Mouse (Mus musculus) brain, embryonic 14.5 days (tissue): ENCODE measurements around the gene Schip1. TPM values are rescaled to one million over a fixed set of nuclear protein-coding genes. Genes with fewer than 3 reads are reported as not detected.

ENCODE experiments used
- DNase-seq: peaks from one replicate; pipeline ENCODE4 v3.0.0-alpha.2; 2011; ENCODE audit warnings: low read depth
- CTCF ChIP-seq: fragments of 200-500 bp; IDR thresholded peaks from 2 replicates; pipeline ENCODE4 v1.5.1; 2012; ENCODE audit warnings: inconsistent platforms, mild to moderate bottlenecking, moderate library complexity, borderline replicate concordance; ENCODE audit not compliant: insufficient read depth, insufficient read length; ENCODE audit errors: extremely low read depth
- POLR2A ChIP-seq: fragments of 200-500 bp; IDR thresholded peaks from 2 replicates; pipeline ENCODE4 v1.6.1; 2012; ENCODE audit warnings: mild to moderate bottlenecking, inconsistent platforms, borderline replicate concordance; ENCODE audit not compliant: poor library complexity, insufficient read depth, insufficient read length, severe bottlenecking; ENCODE audit errors: extremely low read depth
- polyA plus RNA-seq: library from polyadenylated mRNA; depleted of rRNA; stranded (reverse); fragments of >200 nt; gene quantifications from 2 replicates; pipeline ENCODE4 v1.2.3, GENCODE M21; 2012

Gene Schip1
- polyA plus RNA-seq, 1 experiment, result 80.7 TPM

DNA sequence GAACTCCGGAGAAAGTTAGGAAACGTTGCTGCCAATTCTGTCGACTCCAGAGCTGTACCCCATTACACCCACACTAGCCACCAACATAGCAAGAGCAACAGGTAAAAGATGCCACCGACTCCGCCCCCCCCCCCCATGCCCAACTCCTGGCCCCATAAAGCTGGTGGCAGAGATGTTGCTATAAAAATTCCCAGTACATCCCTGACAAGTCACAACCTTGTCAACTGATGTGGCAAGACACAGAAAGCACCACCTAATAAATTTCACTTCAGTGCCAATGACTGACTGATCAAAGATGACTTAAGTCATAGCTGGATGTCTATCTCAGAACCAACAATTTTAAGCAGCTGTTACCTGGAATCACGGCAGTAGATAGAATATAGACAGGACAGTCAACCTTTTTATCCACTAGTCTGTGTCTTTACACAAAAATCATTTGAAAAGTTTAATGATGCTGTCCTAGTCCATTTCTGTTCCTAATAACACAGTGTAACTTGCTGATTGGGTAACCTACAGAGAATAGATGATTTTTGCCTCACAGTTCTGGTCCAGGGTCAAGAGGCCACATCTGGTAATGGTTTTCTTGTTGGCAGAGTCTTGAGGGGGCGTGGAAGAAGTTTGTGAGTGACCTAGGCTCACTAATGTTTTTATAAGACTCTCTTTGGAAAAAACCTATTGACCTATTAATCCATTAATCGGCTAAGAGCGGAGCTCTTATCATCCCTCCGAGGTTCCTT is 389.3 kb downstream of the Schip1 start:
- TF ChIP-seq POLR2A (no peak), CTCF (no peak)
- DNase-seq, result no peak

DNA sequence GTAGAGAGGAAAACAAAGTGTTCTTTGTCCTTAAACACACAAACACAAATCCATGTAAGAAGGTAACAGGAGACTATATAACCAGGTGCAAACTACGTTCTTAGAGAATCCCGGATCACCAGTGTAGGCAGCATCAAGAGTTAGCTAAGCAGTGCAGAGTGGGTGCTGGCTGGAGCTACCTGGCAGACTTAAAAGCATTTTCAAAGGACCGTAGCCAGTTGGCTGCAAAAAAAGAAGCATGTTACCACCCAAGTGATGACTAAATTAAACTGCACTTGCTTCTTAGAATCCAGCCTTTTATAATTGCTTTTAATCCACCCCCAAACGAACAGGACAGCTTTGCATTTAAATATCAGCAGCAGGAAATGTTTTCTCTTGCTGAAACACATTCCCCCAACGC is 402.0 kb downstream of the Schip1 start:
- TF ChIP-seq POLR2A, result no peak
- no peak for TF ChIP-seq CTCF
- DNase-seq, result peak; percentile 58

GRCm38 (mm10) chr3:68467941-68468687 is 403.5 kb downstream of the Schip1 start:
- no peak for TF ChIP-seq POLR2A
- no peak for TF ChIP-seq CTCF
- DNase-seq, result no peak

DNA sequence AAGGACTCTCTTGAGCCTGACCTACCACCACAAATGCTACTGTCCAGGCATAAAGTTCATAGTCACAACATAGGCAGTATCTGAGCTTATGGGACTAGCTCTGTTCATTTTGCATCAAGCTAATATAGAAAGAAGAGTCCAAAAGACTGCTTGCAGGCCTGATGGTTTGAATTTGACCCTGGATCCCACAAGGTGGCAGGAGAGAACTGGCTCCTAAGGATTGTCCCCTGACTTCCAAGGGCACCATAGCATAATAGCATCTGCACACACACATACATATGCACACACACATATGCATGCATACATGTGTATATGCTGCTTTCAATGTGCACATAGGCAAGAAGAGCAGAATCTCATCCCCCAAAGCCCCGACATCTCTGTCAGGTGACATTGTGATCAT is 405.0 kb downstream of the Schip1 start:
- TF ChIP-seq CTCF, result no peak
- no peak for TF ChIP-seq POLR2A
- no peak for DNase-seq

- TF ChIP-seq CTCF (no peak), POLR2A (no peak)
Observed at GRCm38 (mm10) chr3:68470061-68470460, 405.5 kb downstream of the Schip1 start.

DNA sequence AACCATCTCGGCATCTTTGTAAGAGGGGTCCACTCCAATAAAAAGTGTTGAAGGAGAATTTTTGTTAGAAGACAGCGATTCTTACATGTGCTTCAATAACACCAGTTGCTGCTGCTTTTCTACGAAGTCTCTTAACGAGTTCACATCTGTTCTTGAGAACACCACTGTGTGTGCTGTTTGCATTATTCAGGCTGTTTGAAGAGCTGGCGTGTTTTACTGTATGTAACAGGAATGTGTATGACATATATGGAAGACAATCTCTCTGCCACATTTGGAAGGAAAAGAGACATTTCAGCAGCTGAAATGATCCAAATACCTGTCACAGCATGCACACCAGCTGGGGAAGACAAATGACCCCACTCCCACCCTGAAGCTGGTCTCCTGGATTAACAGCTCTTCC is 406.0 kb downstream of the Schip1 start:
- DNase-seq, result no peak
- no peak for TF ChIP-seq POLR2A
- no peak for TF ChIP-seq CTCF

More at GRCm38 (mm10) chr3:68470061-68470460, 405.5 kb downstream of the Schip1 start:
- DNase-seq, result no peak

DNA sequence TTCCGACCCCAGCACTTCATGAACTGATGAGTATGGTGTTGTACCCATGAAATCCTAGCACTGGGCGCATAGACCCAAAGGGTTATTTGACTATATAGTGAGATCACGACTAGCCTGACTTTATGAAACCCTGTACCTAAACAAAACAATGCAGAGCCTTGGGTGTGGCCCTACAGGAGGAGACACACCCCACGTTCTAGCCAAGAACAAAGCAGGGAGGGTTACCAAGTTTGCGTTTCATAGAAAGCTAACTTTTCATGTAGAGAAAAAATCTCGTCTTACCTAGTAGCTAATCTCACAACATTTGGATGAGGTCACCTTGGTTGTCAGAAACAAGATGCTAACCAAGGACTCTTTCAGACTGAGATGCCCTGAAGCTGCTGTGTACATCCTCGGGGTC is 411.7 kb downstream of the Schip1 start:
- no peak for TF ChIP-seq CTCF
- no peak for TF ChIP-seq POLR2A

DNA sequence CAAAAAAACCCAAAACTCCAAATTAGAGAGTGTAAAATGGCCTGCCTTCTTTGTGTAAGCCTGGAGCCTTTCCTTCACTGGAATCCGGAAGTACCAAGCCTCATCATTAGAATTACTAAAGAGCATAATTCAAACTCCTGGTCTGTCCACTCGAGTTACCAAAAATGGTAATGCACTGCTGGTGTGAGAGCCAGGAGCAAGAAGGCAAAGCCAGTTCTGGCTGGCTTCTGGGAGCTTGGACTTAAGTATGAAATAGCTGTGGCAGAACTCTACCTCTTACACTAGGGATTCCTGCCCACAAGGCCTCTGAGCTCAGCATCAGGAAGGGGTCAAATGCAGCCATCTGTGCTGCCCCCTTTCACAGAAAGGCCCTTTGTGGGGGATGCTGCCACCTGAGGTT is 412.9 kb downstream of the Schip1 start:
- DNase-seq, result no peak
- TF ChIP-seq POLR2A (no peak), CTCF (no peak)

More for the DNA sequence above, 411.7 kb downstream of the Schip1 start:
- DNase-seq, result no peak

- DNase-seq, result no peak
- TF ChIP-seq POLR2A (no peak), CTCF (no peak)
Observed at GRCm38 (mm10) chr3:68479266-68479665, 414.7 kb downstream of the Schip1 start.

GRCm38 (mm10) chr3:68483517-68483916 is 418.9 kb downstream of the Schip1 start:
- DNase-seq, result no peak
- TF ChIP-seq POLR2A, result no peak
- no peak for TF ChIP-seq CTCF

- TF ChIP-seq POLR2A, result no peak
- TF ChIP-seq CTCF, result no peak
- DNase-seq, result no peak
Observed at GRCm38 (mm10) chr3:68484021-68484420, 419.4 kb downstream of the Schip1 start.
